Mouse (Mus musculus): Measurements from ENCODE around the gene AF067061.
"Not testable (repeated sequence)": the region's sequence is repeated elsewhere in the genome, so short reads cannot be mapped to it uniquely, and the experiment has no call there.

Gene AF067061

DNA sequence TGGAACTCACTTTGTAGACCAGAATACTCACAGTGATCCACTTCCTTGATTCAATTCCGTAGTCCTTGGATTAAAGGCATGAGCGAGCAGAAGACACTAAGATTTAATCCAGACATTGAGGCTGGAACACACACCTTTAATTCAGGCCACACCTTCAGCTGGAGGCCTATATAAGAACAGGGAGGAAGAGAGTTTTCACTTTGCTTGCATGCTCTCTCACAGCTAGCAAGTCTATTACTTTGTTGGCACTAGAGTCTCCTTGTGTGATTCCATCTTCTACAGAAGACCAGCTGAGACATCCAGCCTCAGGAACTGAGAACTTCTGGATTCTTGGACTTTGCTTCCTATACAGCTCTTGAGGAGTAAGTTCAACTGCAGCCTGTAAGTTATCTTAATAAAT is at the start of gene AF067061:
Gene AF067061, plus strand, starts transcription at position 245 of the 400 bp plus-strand sequence.
- in situ Hi-C loops (cut with MboI; ENCODE audit: low pct_unique_long_range_greater_than_20kb in 1 of 2, low sequenced_read_pairs in 2 of 2, unreplicated experiment in 1 of 2), result not testable (repeated sequence)

DNA sequence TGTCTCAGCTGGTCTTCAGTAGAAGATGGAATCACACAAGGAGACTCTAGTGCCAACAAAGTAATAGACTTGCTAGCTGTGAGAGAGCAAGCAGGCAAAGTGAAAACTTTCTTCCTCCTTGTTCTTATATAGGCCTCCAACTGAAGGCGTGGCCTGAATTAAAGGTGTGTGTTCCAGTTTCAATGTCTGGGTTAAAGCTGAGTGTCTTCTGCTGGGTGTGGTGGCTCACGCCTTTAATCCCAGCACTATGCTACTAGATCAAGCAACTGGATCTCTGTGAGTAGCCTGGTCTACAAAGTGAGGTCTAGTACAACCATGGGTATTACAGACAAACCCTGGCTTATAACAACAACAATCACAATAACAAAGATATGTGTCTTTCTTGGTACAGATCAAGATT is 47.1 kb upstream of the AF067061 start, which contains the start of gene Gm21762:
Gene Gm21762, minus strand, starts transcription at position 101 of the 400 bp plus-strand sequence.
- in situ Hi-C loops (cut with MboI; ENCODE audit: low pct_unique_long_range_greater_than_20kb in 1 of 2, low sequenced_read_pairs in 2 of 2, unreplicated experiment in 1 of 2), result not testable (repeated sequence)

DNA sequence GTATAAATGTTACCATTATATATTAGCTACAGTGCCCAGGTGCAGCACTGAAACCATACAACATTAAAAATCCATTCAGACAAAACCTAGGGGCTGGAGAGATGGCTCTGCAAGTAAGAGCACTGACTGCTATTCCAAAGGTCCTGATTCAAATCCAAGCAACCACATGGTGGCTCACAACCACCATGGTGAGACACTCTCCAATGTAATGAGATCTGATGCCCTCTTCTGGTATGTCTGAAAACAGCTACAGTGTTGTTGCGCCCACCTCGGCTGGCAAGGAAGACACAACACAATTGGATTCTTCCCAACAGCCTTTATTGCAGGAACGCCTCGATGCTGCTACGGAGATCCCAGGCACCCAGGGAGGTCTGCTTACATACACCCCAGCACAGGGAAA is 42.0 kb upstream of the AF067061 start:
- in situ Hi-C loops (cut with MboI; ENCODE audit: low pct_unique_long_range_greater_than_20kb in 1 of 2, low sequenced_read_pairs in 2 of 2, unreplicated experiment in 1 of 2), result not testable (repeated sequence)

- in situ Hi-C loops (cut with MboI; ENCODE audit: low pct_unique_long_range_greater_than_20kb in 1 of 2, low sequenced_read_pairs in 2 of 2, unreplicated experiment in 1 of 2), result not testable (repeated sequence)
Observed at GRCm38 (mm10) chr13:120223012-120223659, 39.8 kb upstream of the AF067061 start.

GRCm38 (mm10) chr13:120231798-120232197 is 31.1 kb upstream of the AF067061 start:
- in situ Hi-C loops (cut with MboI; ENCODE audit: low pct_unique_long_range_greater_than_20kb in 1 of 2, low sequenced_read_pairs in 2 of 2, unreplicated experiment in 1 of 2), result not testable (repeated sequence)

DNA sequence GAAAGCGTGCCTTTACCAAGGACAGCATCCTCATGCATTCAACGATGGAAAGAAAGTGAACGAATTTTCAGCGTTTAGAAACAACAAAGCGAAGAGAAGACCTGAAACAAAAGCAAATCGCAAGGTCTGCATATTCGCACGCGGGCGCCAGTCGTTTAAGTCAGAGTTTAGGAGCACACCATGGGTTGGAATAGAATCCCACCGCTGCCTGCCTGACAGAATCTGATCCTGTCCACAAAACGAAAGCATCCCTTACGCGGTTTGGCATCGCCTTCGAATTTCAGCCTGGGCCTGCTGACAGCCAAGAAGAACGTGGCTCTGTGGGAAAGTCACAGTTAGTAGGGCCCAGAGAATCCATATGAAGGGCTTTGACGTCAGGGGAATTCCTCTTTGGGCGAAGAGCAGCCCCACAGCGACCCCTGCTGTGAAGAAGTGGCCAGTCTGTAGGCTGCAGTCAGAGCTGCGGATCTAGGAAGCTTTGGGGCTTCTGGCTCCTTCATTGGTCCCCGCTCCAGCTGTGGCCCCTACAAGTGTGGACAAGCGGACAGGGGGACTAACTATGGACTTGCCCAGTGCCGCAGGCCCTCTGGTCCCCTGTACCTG is 30.4 kb upstream of the AF067061 start:
- in situ Hi-C loops (cut with MboI; ENCODE audit: low pct_unique_long_range_greater_than_20kb in 1 of 2, low sequenced_read_pairs in 2 of 2, unreplicated experiment in 1 of 2), result not testable (repeated sequence)

GRCm38 (mm10) chr13:120238811-120239210 is 24.1 kb upstream of the AF067061 start, which contains the start of gene Gm21731:
Gm21731 (plus strand) TSS chr13:120239111.
- in situ Hi-C loops (cut with MboI; ENCODE audit: low pct_unique_long_range_greater_than_20kb in 1 of 2, low sequenced_read_pairs in 2 of 2, unreplicated experiment in 1 of 2), result not testable (repeated sequence)

DNA sequence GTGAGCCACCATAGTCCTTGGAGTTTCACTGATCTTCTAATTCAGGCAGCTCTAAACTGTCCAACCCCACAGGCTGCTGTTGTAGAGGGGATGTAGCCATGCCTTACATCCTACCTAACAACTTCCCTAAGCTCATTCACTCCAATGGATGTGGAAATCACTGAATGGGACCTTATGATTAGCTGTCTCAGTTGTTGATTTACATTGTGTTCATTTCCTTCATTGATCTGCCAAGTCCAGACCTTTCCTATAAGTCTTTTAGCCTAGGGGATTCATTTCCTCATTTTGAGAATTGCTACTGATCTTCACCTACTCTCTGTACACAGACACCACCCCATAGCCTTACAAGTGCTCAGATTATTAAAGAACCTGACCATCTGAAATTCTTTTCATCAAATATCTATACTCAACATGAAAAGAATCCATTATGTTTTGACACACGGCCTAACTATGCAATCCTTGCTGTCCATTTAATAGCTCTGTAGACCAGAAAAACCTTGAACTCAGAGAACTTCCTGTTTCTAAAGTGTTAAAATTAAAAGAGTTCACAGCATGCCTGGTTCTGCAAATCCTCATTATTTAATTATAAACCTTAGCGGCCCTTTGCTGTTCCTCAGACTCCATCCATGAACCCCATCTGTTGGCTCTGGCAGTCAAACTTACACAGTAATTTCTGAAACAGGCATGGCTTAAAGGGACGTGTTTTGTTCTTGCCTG is 11.5 kb upstream of the AF067061 start:
- in situ Hi-C loops (cut with MboI; ENCODE audit: low pct_unique_long_range_greater_than_20kb in 1 of 2, low sequenced_read_pairs in 2 of 2, unreplicated experiment in 1 of 2), result not testable (repeated sequence)

DNA sequence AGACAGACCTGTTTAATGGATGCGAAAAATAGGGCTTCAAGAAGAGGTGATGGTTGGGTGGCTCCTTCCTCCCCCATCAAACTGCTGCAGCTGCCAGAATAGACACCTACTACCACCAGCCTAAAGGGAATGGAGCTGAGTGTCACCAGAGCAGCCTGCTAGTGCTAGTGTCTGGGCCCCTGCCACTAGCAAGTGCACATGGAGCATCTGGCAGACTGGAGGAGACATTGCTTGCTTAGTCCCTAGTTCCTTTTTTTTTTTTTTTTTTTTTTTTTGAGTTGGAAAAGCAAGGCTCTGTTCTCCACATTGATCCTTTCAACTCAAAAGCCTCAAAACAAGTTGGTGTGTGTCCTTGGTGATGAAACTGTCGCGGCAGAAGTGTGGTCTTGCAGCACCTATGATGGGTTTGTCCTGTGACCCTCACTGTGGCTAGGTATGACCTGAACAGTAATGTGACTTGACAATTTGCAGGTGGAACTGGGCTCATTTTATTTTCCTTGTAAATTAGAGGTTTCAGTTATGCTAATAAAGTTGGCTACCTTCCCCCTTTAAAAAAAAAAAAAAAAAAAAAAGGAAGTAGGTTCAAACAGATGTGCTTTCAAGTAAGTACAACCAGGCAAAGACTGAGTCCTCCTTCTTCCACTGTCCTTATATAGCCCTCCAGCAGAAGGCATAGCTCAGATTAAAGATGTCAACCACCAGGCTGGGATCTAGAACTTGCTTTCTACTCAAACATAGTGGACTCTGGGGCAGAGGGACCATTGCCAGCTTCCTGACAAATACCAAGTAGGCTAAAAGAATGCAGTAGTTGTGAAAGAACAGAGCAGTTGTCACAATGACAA is 3.9 kb upstream of the AF067061 start:
- in situ Hi-C loops (cut with MboI; ENCODE audit: low pct_unique_long_range_greater_than_20kb in 1 of 2, low sequenced_read_pairs in 2 of 2, unreplicated experiment in 1 of 2), result not testable (repeated sequence)

- in situ Hi-C loops (cut with MboI; ENCODE audit: low pct_unique_long_range_greater_than_20kb in 1 of 2, low sequenced_read_pairs in 2 of 2, unreplicated experiment in 1 of 2), result not testable (repeated sequence)
Observed at GRCm38 (mm10) chr13:120259718-120260117, 3.2 kb upstream of the AF067061 start.

- in situ Hi-C loops (cut with MboI; ENCODE audit: low pct_unique_long_range_greater_than_20kb in 1 of 2, low sequenced_read_pairs in 2 of 2, unreplicated experiment in 1 of 2), result not testable (repeated sequence)
Observed at GRCm38 (mm10) chr13:120277837-120278236, 14.9 kb downstream of the AF067061 start.

DNA sequence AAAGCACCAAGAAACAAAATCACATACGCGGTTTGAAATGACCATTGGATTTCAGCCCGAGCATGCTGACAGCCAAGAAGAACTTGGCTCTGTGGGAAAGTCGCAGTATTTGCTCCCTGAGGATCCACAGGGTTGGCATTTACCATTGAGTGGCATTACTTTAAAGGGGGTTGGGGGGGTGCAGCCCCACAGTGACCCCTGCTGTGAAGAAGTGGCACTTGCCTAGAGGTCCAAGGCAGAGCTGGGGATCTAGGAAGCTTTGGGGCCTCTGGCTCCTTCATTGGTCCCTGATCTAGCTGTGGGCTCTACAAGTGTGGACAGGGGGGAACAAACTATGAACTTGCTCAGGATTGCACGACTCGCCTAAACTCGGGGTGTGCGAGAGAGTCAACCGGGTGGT is 15.9 kb downstream of the AF067061 start:
- in situ Hi-C loops (cut with MboI; ENCODE audit: low pct_unique_long_range_greater_than_20kb in 1 of 2, low sequenced_read_pairs in 2 of 2, unreplicated experiment in 1 of 2), result no loop called here

DNA sequence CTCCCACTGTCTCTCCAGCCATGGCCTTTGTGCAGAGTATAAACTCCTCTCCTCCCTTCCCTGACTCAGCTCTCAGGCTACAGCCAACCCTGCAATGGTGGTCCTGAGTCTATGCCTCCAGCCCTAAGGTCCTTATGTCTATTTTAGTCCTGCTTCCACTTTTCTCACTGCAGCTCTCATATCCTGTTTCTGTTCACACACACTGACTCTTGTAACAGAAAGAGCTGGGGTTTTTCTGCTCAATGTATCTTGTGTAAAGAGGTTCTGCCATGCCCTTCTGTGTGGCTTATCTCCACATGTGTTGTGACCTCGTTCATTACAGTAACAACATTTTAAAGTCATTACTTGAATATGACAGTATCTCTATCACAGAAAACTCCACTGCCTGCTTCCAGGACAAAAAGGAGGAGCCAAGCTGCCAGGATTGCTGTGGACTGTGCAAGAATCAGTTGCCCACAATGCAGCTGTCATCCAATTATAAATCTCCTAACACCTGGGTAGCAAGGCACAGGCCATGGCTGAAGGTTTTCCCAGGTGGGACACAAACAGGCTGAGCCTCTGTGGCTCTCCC is 36.5 kb downstream of the AF067061 start:
- in situ Hi-C loops (cut with MboI; ENCODE audit: low pct_unique_long_range_greater_than_20kb in 1 of 2, low sequenced_read_pairs in 2 of 2, unreplicated experiment in 1 of 2), result no loop called here

DNA sequence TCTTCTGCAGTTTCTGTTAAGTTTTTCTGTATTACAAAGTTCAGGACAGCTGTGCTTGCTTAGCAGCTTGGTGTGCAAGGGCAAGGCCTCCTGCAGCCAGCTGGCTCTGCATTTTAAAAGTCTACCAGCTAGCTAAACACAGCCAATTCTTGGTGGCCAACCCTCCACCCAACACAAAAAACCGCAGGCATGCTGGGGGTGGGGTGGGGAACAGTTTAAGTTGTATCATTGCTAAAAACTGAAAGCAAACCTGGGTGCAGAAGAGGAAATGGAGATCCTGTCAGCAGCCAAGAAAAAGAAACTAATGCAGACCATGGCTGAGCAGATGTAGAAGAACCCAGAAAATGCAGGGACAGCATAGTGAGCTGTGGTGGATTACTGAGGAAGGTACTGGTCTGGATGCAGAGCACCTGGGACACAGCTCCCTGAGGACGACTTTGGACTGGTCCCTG is 37.1 kb downstream of the AF067061 start, which contains the start of gene BC147527:
Gene BC147527, plus strand, starts transcription at position 402 of the 452 bp plus-strand sequence.
- in situ Hi-C loops (cut with MboI; ENCODE audit: low pct_unique_long_range_greater_than_20kb in 1 of 2, low sequenced_read_pairs in 2 of 2, unreplicated experiment in 1 of 2), result no loop called here

- in situ Hi-C loops (cut with MboI; ENCODE audit: low pct_unique_long_range_greater_than_20kb in 1 of 2, low sequenced_read_pairs in 2 of 2, unreplicated experiment in 1 of 2), result no loop called here
Observed at GRCm38 (mm10) chr13:120300853-120301252, 37.9 kb downstream of the AF067061 start.

GRCm38 (mm10) chr13:120310749-120311148 is 47.8 kb downstream of the AF067061 start:
- in situ Hi-C loops (cut with MboI; ENCODE audit: low pct_unique_long_range_greater_than_20kb in 1 of 2, low sequenced_read_pairs in 2 of 2, unreplicated experiment in 1 of 2), result no loop called here

DNA sequence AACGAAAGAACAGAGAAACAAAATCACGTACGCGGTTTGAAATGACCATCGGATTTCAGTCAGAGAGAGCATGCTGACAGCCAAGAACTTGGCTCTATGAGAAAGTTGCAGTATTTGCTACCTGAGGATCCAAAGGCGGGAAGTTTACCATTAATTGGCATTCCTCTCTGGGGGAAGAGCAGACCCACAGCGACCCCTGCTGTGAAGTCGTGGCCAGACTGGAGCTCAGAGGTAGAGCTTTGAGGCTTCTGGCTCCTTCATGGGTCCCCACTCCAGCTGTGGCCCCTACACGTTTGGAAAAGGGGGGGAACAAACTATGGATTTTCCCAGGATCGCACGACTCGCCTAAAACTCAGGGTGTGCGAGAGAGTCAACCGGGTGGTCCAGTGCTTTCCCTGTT is 50.7 kb downstream of the AF067061 start:
- in situ Hi-C loops (cut with MboI; ENCODE audit: low pct_unique_long_range_greater_than_20kb in 1 of 2, low sequenced_read_pairs in 2 of 2, unreplicated experiment in 1 of 2), result no loop called here
